Mouse (Mus musculus) kidney, postnatal 0 days (tissue): ENCODE measurements around the gene Gm44596. TPM values are rescaled to one million over a fixed set of nuclear protein-coding genes. Genes with fewer than 3 reads are reported as not detected.
"Not testable (repeated sequence)": the region's sequence is repeated elsewhere in the genome, so short reads cannot be mapped to it uniquely, and the experiment has no call there.

Source experiments
- ATAC-seq: fragments of 200-750 bp; cut with Nextera tagmentation; replicated peaks from 2 replicates; pipeline ENCODE4 v1.8.0; 2017; ENCODE audit warnings: low read depth, moderate number of reproducible peaks, moderate TSS enrichment, moderate library complexity; ENCODE audit not compliant: low FRiP score
- DNase-seq: peaks from one replicate; pipeline ENCODE4 v3.0.0-alpha.2; 2016; ENCODE audit warnings: low spot score
- H3K27ac ChIP-seq: fragments of 300-500 bp; sonication (generic); 2 replicates; pipeline ENCODE4 v1.5.1; 2014; ENCODE audit warnings: mild to moderate bottlenecking
- H3K27me3 ChIP-seq: fragments of 300-500 bp; sonication (generic); 2 replicates; pipeline ENCODE4 v1.6.1; 2014; ENCODE audit warnings: low read length, mixed read lengths; ENCODE audit not compliant: insufficient read depth
- H3K36me3 ChIP-seq: fragments of 300-500 bp; sonication (generic); 2 replicates; pipeline ENCODE4 v1.6.1; 2014; ENCODE audit warnings: low read length, mixed read lengths; ENCODE audit not compliant: insufficient read depth
- H3K4me1 ChIP-seq: fragments of 300-500 bp; sonication (generic); replicated peaks from 2 replicates; pipeline ENCODE4 v1.6.1; 2014; ENCODE audit warnings: antibody characterized with exemption, low read length, mixed read lengths; ENCODE audit not compliant: insufficient read depth
- H3K4me2 ChIP-seq: fragments of 300-500 bp; sonication (generic); 2 replicates; pipeline ENCODE4 v1.6.1; 2014; ENCODE audit warnings: mild to moderate bottlenecking, low read length, moderate library complexity, mixed read lengths
- H3K4me3 ChIP-seq: fragments of 300-500 bp; sonication (generic); replicated peaks from 2 replicates; pipeline ENCODE4 v1.5.1; 2014; ENCODE audit warnings: low read depth, low read length
- H3K9ac ChIP-seq: fragments of 300-500 bp; sonication (generic); 2 replicates; pipeline ENCODE4 v1.6.1; 2014; ENCODE audit warnings: low read depth, low read length
- H3K9me3 ChIP-seq: fragments of 300-500 bp; sonication (generic); replicated peaks from 2 replicates; pipeline ENCODE4 v1.6.1; 2016; ENCODE audit warnings: low read length, inconsistent platforms, mixed read lengths
- CTCF ChIP-seq: IDR thresholded peaks from 2 replicates; pipeline ENCODE4 v1.5.1; 2016; ENCODE audit warnings: antibody characterized with exemption, low read depth, mild to moderate bottlenecking, moderate library complexity
- WGBS: fragments of 180-500 bp; shearing (Covaris S2); extraction: QIAGEN DNeasy Blood & Tissue Kit; methylation state at CpG from one replicate; pipeline ENCODE4 v1.1.7; 2014; 5-methylcytosine and 5-hydroxymethylcytosine counted together
- polyA plus RNA-seq: library from polyadenylated mRNA; unstranded; fragments of >200 nt; fragmentation: Nextera tagmentation; extraction: Ambion mirVana; gene quantifications from 2 replicates; pipeline ENCODE4 v1.2.1, GENCODE M21; 2015

Gm44596 gene
- polyA plus RNA-seq, 1 experiment from 2014 or later: not detected

DNA sequence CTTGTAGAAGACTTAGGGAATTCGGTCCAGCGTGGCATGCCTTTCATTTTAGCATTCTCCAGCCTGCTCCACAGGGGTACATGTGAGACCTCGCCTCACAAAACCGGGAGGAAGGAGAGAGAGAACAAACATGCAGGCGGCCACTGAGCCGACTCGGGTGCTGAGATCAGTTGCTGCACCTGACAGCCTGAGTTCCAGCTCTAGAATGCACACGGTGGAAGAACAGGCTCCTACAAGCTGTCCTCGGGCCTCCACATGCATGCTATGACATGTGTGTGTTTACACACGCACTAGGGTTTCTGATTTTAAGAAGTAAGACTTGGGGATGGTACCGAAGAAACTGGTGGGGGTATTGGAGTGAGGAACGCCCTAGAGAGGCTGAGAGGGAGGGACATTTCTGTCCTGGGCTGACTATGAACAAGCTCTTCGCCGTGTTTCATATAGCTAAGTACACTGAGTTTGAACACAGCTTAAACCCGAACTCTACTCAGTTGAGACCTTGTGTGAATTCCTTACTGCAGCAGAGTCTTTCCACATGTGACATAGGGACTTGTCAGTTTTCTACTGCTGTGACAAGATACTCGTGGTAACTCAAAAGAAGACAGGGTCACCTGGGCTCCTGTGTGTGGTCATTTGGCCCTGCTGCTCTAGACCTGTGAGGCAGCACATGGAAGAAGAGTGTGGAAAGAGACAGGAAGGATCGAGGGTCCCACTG lies 1.2 kb downstream of the Gm44596 start:
- Histone ChIP-seq H3K4me2 (no peak overlapping the region), H3K36me3 (peaks cover 30% of the 10 kb centered on the region), H3K4me1 (no peaks in the 10 kb centered on the region), H3K9ac (no peak overlapping the region), H3K9me3 (no peaks in the 10 kb centered on the region), H3K4me3 (no peak overlapping the region), H3K27ac (no peak overlapping the region), H3K27me3 (no peaks in the 10 kb centered on the region)
- no peak for TF ChIP-seq CTCF
- no peak for ATAC-seq
- WGBS: 89% methylated on average over 17 of the region's 17 CpGs
- DNase-seq: no peak

DNA sequence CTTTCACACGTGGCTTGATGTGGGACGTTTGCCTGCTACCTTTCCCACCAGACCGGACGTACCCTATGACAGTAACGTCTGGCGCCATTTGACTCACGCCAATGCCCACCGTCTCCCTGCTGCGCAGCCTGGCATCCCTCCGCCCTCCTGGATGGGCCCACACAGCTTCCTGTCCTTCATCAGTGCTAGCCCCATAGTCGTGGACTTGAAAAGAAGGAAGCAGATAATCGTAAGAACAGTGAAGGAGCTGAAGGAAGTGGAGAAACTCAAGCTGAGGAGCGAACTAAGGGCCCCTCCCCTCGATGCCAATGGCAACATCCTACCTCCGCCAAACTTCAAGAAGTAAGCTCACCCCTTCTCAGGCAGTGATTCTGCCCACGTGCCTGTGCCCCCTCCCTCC lies 4.3 kb downstream of the Gm44596 start:
- no peak overlapping the region for H3K27ac ChIP-seq
- H3K36me3 ChIP-seq: peaks cover 3% of the 10 kb centered on the region; the same call in 1 of the 2 replicates
- H3K4me1 ChIP-seq: no peaks in the 10 kb centered on the region
- no peaks in the 10 kb centered on the region for H3K27me3 ChIP-seq
- no peak overlapping the region for H3K9ac ChIP-seq
- H3K4me3 ChIP-seq: no peak overlapping the region
- TF ChIP-seq CTCF: no peak
- H3K4me2 ChIP-seq: no peak overlapping the region
- WGBS: 80% methylated on average over 16 of the region's 16 CpGs
- no peak for DNase-seq
- no peak for ATAC-seq
- no peaks in the 10 kb centered on the region for H3K9me3 ChIP-seq

DNA sequence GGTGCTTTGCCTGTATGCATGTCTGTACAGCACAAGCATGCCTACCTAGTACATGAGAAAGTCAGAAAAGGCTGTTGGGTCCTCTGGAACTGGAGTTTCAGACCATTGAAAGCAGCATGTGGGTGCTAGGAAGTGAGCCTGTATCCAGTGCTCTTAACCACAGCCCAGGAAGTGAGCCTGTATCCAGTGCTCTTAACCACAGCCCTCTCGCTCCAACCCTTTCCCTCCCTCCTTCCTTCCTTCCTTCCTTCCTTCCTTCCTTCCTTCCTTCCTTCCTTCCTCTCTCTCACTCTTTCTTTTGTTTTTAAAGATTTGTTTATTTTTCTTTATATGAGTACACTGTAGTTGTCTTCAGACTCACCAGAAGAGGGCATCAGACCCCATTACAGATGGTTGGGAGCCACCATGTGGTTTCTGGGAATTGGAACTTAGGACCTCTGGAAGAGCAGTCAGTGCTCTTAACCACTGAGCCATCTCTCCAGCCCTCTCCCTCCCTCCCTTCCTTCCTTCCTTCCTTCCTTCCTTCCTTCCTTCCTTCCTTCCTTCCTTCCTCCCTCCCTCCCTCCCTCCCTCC lies 5.4 kb downstream of the Gm44596 start:
- 65% methylated on average over 1 of the region's 1 CpGs for whole genome bisulfite sequencing
- not testable (repeated sequence) for ATAC-seq, H3K4me2 ChIP-seq, H3K4me3 ChIP-seq, H3K27me3 ChIP-seq, H3K36me3 ChIP-seq, H3K9ac ChIP-seq, DNase-seq, H3K4me1 ChIP-seq, H3K27ac ChIP-seq, H3K9me3 ChIP-seq
- peak; percentile 67 for TF ChIP-seq CTCF

DNA sequence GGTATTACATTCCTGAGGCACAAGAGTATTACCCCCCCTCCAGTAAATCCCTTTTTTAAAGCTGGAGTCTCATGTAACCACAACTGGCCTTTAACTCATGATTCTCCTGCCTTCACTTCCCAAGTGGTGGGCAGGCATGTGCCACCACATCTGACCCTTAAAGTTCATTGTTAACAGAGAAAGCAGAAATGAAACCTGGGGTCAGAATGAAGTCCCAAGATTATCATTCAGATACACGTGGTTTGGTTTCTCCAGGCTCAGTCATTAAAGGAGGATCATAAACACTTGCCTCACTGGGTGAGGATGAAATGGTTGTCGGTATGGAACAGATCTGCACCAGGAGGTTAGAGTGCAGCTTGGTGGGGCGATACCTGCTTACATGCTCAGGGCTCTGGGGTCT lies 6.0 kb downstream of the Gm44596 start:
- ATAC-seq (no peak), DNase-seq (no peak)
- Histone ChIP-seq H3K27ac (no peak overlapping the region), H3K36me3 (no peaks in the 10 kb centered on the region), H3K27me3 (no peaks in the 10 kb centered on the region), H3K4me2 (no peak overlapping the region), H3K9me3 (no peaks in the 10 kb centered on the region), H3K9ac (no peak overlapping the region), H3K4me1 (no peaks in the 10 kb centered on the region), H3K4me3 (no peak overlapping the region)
- no peak for TF ChIP-seq CTCF
- 67% methylated on average over 3 of the region's 3 CpGs for WGBS

DNA sequence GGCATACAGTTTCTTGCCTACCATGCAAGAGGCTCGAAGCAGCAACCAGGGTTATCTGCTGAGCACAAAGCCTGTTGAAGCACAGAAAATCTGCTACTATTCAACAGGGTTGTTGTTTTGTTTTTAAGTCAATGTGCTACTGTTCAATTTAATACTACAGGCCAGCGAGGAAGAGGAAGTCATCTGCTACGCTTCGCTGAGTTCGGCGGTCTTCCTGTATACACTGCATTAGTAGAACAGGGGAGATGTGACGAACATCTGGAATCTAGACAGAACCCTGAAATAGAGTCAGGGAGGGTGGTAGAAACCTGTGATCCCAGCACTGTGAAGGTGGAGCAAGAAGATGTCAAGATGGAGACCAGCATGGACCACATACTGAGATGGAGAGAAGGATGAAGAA lies 8.4 kb downstream of the Gm44596 start:
- H3K9ac ChIP-seq: no peak overlapping the region
- H3K27me3 ChIP-seq: no peaks in the 10 kb centered on the region
- DNase-seq: no peak
- no peaks in the 10 kb centered on the region for H3K4me1 ChIP-seq
- TF ChIP-seq CTCF: no peak
- no peak overlapping the region for H3K4me3 ChIP-seq
- no peak overlapping the region for H3K27ac ChIP-seq
- no peaks in the 10 kb centered on the region for H3K9me3 ChIP-seq
- 56% methylated on average over 7 of the region's 7 CpGs for WGBS
- H3K36me3 ChIP-seq: no peaks in the 10 kb centered on the region
- ATAC-seq: no peak
- no peak overlapping the region for H3K4me2 ChIP-seq

DNA sequence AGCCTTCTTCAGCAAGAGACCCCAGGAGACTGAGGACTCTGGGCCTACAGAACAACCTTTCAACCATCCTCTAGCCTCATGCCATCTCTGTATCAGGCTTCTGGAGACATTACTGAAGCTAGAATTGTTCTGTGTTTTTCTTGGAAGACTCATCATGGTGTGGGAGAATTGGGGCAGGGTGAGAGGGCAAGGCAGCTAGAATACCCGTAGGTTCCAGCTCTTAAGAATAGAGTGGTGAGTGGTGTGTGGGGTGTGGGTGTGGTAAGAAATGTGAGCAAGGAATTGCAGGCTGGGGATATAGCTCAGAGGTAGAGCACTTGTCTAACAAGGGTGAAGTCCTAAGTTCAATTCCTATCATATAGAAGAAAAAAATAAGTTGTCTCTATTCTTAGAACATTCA lies 9.7 kb downstream of the Gm44596 start:
- Histone ChIP-seq H3K9me3 (no peaks in the 10 kb centered on the region), H3K4me3 (no peak overlapping the region), H3K27me3 (no peaks in the 10 kb centered on the region), H3K4me1 (no peaks in the 10 kb centered on the region), H3K36me3 (no peaks in the 10 kb centered on the region), H3K9ac (no peak overlapping the region), H3K27ac (no peak overlapping the region), H3K4me2 (no peak overlapping the region)
- ATAC-seq (no peak), DNase-seq (no peak)
- TF ChIP-seq CTCF: no peak
- 48% methylated on average over 1 of the region's 1 CpGs for WGBS

DNA sequence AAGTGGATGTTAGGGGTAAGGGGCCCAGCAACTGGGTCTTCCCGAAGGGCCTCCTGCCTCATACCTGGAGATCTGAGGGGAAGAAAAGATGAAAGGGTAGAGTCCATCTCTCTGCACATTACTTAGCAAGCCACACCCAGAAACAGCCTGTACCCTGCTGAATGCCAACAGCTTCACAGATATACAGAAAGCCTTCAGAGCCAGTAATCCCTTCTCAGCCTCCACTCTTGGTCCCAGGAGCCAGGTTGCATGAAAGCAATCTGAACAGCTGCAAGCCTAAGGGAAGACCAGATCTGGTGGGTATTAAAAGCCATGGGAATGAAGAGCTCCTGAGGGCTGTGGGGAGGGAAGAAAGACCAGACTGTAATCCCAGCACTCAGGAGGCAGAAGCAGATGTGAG lies 13.9 kb downstream of the Gm44596 start:
- no peak for TF ChIP-seq CTCF
- Histone ChIP-seq H3K36me3 (no peaks in the 10 kb centered on the region), H3K9ac (no peak overlapping the region), H3K4me1 (no peaks in the 10 kb centered on the region), H3K4me2 (no peak overlapping the region), H3K4me3 (no peak overlapping the region), H3K27ac (no peak overlapping the region), H3K27me3 (no peaks in the 10 kb centered on the region), H3K9me3 (no peaks in the 10 kb centered on the region)
- 95% methylated on average over 1 of the region's 1 CpGs for WGBS
- ATAC-seq: no peak
- DNase-seq: no peak
